Mouse (Mus musculus): ENCODE results near the gene Scamp2. TPM values are rescaled to one million over a fixed set of nuclear protein-coding genes. Genes with fewer than 3 reads are reported as not detected.
A peak's percentile ranks its signal among the peaks of the same experiment; 100 is the strongest.

Gene Scamp2
- polyA plus RNA-seq, 1 experiment from 2014 or later: 52.8 TPM

DNA sequence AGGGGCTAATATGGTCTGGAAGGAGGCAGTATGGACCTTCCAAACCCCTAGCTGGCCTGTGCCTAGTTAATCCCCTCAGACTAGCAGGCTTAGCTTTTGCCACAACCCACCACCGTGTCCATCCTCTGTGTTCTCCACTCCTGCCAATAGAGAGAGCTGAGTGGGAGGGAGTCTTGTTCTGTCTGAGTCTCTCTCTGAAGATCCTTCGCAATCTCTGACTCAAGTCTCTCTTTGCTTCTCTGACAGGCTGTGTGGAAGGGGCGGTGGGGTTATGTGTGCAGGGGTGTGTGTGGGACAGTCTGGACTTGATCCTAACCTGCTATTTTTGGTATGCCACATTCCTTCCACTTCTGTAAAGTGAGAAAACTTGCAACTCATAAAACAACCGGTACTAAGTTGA, 44.1 kb downstream of the Scamp2 start:
- no peaks in the 10 kb centered on the region for H3K9me3 ChIP-seq
- H3K36me3 ChIP-seq (replicated peaks): no peaks in the 10 kb centered on the region
- H3K4me1 ChIP-seq: peaks cover 42% of the 10 kb centered on the region
- no peak overlapping the region for H3K27ac ChIP-seq
- DNase-seq (ENCODE audit: extremely low spot score, low spot score): no peak
- peaks cover 42% of the 10 kb centered on the region for H3K27me3 ChIP-seq (ENCODE audit: poor library complexity, severe bottlenecking)
- H3K4me3 ChIP-seq: no peak overlapping the region
- WGBS: 75% methylated on average over 4 of the region's 4 CpGs

DNA sequence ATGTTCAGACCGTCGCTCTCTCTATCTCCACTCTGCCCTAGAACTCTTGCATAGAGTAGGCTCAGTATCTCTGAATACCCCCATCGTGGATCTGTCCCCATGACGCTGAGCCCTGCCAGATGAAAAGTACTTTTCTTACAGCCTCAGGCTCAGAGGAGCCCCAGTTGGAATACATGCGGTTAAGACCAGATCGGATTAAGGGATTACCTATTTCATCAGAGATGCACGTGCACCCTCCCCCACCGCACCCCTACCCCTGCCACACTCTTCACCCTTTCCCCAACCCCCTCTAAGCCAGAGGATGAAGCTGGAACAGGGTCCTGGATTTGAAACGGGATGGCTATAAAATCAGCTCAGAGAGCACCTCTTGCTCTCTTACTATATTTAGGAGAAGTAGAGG, 44.8 kb downstream of the Scamp2 start:
- 12% methylated on average over 9 of the region's 9 CpGs for WGBS
- H3K4me1 ChIP-seq: peaks cover 42% of the 10 kb centered on the region

DNA sequence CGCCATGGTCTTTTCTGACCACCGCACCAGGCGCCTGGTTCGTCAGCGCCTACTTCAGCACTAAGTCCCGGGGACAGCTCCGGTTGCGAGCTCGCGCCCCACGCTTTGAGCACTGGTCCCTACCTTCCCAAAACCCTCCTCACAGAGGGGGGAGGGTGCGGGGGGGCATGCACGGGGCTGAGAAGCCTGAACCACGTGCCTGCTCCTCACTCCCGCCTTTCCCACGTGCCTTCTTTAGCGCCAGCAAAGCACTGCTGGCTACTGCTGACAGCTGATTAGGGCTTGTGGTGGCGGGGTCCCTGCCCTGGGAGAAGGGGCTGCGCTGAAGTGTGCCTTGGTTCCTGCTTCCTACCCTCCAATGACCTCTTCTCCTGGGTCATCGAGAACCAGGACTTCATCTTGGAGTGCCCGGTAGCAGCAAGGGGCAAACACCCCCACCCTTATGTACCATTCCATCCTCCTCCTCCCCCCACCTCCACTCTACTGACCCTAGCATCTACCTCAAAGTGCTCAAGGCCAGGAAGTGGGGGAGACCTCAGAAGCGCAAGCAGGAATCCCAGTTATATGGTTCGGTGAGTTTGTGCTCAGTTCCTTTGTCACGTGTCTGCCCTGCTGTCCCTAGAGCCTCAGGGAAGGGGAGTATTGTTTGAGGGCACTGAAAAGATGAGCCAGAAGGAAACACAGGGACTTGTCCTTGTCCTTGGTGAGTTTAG, 45.6 kb downstream of the Scamp2 start, which contains the start of gene Cplx3:
TSS of gene Cplx3 (minus strand) at position 143 of the 713 bp plus-strand sequence.
- Histone ChIP-seq H3K9me3 (no peaks in the 10 kb centered on the region), H3K4me3 (peak within 1 kb of the TSS; percentile 26; the same call in 1 of the 2 replicates), H3K36me3 (replicated peaks) (no peaks in the 10 kb centered on the region), H3K4me1 (peaks cover 39% of the 10 kb centered on the region), H3K27ac (peak within 1 kb of the TSS; percentile 20; the same call in 1 of the 2 replicates), H3K27me3 (ENCODE audit: poor library complexity, severe bottlenecking) (peaks cover 42% of the 10 kb centered on the region)
- WGBS: 6% methylated on average over 24 of the region's 24 CpGs
- peak; percentile 72 for DNase-seq (ENCODE audit: extremely low spot score, low spot score)

More for the DNA sequence above, 44.8 kb downstream of the Scamp2 start:
- H3K9me3 ChIP-seq: no peaks in the 10 kb centered on the region
- H3K36me3 ChIP-seq (replicated peaks): no peaks in the 10 kb centered on the region
- H3K4me3 ChIP-seq: peak overlapping the region; percentile 26; the same call in 1 of the 2 replicates
- DNase-seq (ENCODE audit: extremely low spot score, low spot score): no peak
- no peak overlapping the region for H3K27ac ChIP-seq
- peaks cover 42% of the 10 kb centered on the region for H3K27me3 ChIP-seq (ENCODE audit: poor library complexity, severe bottlenecking)

DNA sequence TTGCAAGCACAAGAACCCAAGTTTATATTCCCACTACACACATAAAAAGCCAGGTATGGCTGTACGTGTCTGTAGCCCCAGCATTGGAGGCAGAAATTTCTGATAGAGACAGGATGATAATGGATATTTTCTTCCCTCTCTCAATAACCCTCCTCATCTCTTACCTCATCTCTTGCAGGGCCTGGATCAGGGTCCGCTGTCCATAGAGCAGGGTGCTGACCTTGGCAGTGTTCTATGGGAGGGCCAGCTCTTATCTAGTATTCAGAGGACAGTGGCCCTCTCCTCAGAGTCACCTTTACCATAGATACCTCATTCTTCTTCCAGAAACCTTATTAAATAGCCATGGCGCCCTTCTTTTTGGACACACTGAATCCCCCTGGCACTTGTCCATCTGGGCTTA, 49.1 kb downstream of the Scamp2 start:
- 71% methylated on average over 3 of the region's 3 CpGs for WGBS
- Histone ChIP-seq H3K27ac (no peak overlapping the region), H3K4me1 (peaks cover 29% of the 10 kb centered on the region), H3K9me3 (no peaks in the 10 kb centered on the region), H3K4me3 (no peak overlapping the region), H3K36me3 (replicated peaks) (no peaks in the 10 kb centered on the region), H3K27me3 (ENCODE audit: poor library complexity, severe bottlenecking) (peaks cover 30% of the 10 kb centered on the region)
- no peak for DNase-seq (ENCODE audit: extremely low spot score, low spot score)

DNA sequence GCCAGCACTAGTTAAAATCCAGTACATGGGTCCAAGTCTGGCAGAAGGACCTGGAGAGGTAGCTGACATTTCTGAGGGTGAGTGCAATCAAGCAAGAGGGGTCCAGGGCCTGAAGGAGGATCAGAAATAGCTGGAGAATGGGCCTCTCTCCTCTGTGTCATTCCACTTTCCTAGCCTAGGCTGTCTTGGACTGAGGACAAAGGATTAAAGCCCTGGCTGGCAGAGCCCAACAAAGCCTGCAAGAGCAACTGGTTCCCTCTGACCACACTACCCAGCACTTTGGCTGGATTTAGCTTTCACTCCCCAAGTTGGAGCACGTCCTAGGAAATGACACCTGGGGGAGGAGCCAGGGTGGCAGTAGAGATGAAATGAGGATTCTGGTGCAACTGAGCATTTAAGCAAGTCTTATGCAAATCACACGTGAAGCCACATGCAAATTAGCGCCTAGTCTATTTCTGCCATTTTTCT, 49.6 kb downstream of the Scamp2 start:
- Histone ChIP-seq H3K36me3 (replicated peaks) (no peaks in the 10 kb centered on the region), H3K27ac (no peak overlapping the region), H3K9me3 (no peaks in the 10 kb centered on the region), H3K4me1 (peaks cover 27% of the 10 kb centered on the region), H3K4me3 (no peak overlapping the region), H3K27me3 (ENCODE audit: poor library complexity, severe bottlenecking) (peaks cover 24% of the 10 kb centered on the region)
- 55% methylated on average over 3 of the region's 3 CpGs for WGBS
- no peak for DNase-seq (ENCODE audit: extremely low spot score, low spot score)

DNA sequence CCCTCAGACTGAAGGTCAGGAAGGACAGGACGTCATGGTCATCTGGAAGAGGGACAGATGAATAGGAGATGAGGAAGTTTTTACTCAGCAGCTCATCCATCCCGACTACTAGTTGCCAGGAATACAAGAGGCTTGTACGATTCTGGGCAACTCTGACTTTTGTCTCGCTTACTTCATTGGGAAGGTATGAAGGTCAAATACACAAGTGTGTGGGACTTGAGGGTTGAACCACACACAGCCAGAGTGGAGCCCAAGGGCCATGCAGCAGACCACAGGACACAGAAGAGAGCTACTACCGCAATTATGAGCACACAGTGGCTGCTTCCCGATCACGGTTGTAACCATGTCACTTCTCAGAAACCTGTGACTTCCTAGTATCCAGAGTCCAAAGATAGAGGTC, 51.8 kb downstream of the Scamp2 start:
- Histone ChIP-seq H3K4me1 (peaks cover 12% of the 10 kb centered on the region), H3K36me3 (replicated peaks) (no peaks in the 10 kb centered on the region), H3K27me3 (ENCODE audit: poor library complexity, severe bottlenecking) (peaks cover 6% of the 10 kb centered on the region; the same call in 1 of the 2 replicates), H3K27ac (no peak overlapping the region), H3K4me3 (no peak overlapping the region), H3K9me3 (no peaks in the 10 kb centered on the region)
- no peak for DNase-seq (ENCODE audit: extremely low spot score, low spot score)
- 90% methylated on average over 7 of the region's 7 CpGs for WGBS

DNA sequence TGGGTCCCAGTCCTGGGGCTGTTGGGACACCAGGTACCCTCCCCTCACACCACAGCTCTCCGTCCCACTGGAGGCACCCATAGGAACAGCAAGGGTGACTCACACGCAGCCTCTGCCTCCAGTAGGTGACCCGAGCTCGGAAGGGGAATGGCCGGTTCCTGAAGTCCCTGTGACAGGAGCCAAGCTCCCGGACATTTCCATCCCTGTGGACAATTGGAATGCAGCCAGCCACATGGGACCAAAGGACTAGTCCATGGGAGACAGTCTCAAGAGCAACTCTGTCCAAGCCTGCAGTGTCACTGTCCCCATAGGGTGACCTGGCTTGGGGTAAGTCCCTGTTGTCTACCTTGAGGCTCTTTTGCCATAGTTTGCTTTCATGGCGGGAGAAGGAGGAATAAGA, 53.2 kb downstream of the Scamp2 start:
- Histone ChIP-seq H3K9me3 (no peaks in the 10 kb centered on the region), H3K27me3 (ENCODE audit: poor library complexity, severe bottlenecking) (no peaks in the 10 kb centered on the region), H3K4me1 (peaks cover 12% of the 10 kb centered on the region), H3K4me3 (no peak overlapping the region), H3K27ac (no peak overlapping the region), H3K36me3 (replicated peaks) (no peaks in the 10 kb centered on the region)
- no peak for DNase-seq (ENCODE audit: extremely low spot score, low spot score)
- 86% methylated on average over 7 of the region's 7 CpGs for WGBS

DNA sequence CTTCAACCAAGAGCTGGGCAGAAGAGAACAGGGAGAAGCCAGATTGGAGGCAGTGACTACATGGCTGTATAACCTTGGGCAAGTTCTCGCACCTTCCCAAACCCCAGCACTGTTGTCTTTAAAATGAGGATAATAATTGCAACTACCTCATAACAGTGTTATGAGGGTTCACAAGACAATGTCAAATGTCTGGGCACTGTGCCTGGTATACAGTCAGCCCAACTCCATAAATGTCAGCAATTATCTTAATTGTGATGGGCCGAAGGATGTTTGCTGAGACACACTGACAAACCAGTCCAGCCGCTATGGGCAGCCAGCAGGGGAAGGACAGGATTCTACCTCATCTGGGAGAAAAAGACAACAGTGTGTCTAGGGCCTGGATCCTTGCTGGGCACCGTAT, 54.0 kb downstream of the Scamp2 start:
- Histone ChIP-seq H3K4me1 (peaks cover 12% of the 10 kb centered on the region), H3K27me3 (ENCODE audit: poor library complexity, severe bottlenecking) (no peaks in the 10 kb centered on the region), H3K36me3 (replicated peaks) (no peaks in the 10 kb centered on the region), H3K27ac (no peak overlapping the region), H3K4me3 (no peak overlapping the region), H3K9me3 (no peaks in the 10 kb centered on the region)
- WGBS: 88% methylated on average over 4 of the region's 4 CpGs
- DNase-seq (ENCODE audit: extremely low spot score, low spot score): no peak

DNA sequence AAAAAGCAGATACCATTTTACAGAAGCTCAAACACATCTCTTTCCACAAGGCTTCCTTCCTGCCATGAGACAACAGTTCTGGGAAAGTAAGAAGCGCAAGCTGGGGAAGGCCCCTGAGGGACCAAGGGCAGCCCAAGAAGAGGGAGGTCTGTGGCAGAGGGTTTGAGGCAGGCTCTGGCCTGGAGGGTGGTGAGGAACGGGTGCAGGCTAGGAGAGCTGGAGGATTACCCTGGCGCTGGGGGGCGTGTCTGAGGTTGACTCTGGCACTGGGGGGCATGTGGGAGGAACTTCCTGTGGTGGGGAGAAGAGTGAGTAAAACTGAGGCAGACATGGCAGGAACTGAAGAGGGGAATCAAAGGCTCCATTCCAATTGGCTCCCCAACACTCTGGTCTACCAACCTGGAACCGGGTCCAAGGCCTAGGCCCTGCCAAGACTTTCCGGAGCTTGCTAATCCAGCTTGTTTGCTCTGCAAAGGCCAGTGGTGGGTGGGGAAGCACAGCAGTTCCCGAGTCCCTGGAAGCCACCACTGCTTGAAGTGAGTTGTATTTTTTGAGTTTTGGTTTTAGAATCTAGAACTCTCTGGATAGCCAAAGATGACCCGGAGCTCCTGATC, 56.9 kb downstream of the Scamp2 start:
- no peak overlapping the region for H3K4me3 ChIP-seq
- no peaks in the 10 kb centered on the region for H3K4me1 ChIP-seq
- 79% methylated on average over 8 of the region's 8 CpGs for WGBS
- no peak overlapping the region for H3K27ac ChIP-seq
- no peaks in the 10 kb centered on the region for H3K27me3 ChIP-seq (ENCODE audit: poor library complexity, severe bottlenecking)
- H3K9me3 ChIP-seq: no peaks in the 10 kb centered on the region
- H3K36me3 ChIP-seq (replicated peaks): no peaks in the 10 kb centered on the region
- no peak for DNase-seq (ENCODE audit: extremely low spot score, low spot score)

DNA sequence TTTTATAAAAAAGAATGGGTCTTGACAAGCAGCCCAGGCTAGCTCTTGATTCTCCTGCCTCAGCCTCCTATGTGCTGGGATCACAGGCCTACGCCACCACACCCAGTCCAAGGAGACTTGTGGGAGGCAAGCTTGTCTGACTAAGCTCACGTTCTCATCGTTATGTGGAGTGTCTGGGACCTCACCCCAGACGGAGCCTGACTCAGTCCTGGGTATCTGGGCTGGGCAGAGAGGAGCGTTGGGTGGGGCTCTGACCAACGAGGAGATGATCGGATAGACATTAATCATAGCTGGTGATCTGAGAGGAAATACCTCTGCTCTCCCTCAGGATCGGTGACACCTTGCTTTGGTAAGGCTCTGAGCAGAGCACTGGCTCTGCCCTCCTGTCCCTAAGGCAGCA, 58.1 kb downstream of the Scamp2 start:
- no peak overlapping the region for H3K27ac ChIP-seq
- no peak overlapping the region for H3K4me3 ChIP-seq
- no peaks in the 10 kb centered on the region for H3K27me3 ChIP-seq (ENCODE audit: poor library complexity, severe bottlenecking)
- peaks cover 2% of the 10 kb centered on the region; the same call in 1 of the 2 replicates for H3K36me3 ChIP-seq (replicated peaks)
- peaks cover 3% of the 10 kb centered on the region; the same call in 1 of the 2 replicates for H3K4me1 ChIP-seq
- 86% methylated on average over 8 of the region's 8 CpGs for WGBS
- no peaks in the 10 kb centered on the region for H3K9me3 ChIP-seq
- no peak for DNase-seq (ENCODE audit: extremely low spot score, low spot score)

DNA sequence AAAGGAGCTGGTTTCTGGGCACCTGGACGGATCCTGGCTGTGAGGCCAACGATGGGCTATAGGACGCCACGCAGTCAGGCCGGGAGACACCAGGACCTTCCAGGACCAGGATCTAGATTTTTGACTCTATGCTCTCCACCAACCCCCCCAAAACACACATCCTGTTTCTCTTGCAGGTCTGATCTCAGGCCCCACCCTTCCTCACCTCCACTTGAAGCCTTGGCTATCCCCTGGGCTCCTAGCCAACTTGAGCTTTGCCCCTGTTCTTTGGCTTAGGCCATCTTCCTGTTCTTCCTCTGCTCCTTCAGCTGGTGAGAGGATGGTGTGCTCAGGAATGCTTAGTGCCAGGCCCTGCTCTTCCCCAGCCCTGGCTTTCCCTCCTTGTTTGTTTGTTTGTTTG, 59.9 kb downstream of the Scamp2 start, which contains the start of gene Lman1l:
TSS of gene Lman1l (minus strand) at position 101 of the 400 bp plus-strand sequence.
- Histone ChIP-seq H3K27me3 (ENCODE audit: poor library complexity, severe bottlenecking) (no peaks in the 10 kb centered on the region), H3K4me3 (no peak within 1 kb of the TSS), H3K36me3 (replicated peaks) (peaks cover 20% of the 10 kb centered on the region), H3K9me3 (no peaks in the 10 kb centered on the region), H3K27ac (no peak within 1 kb of the TSS), H3K4me1 (peaks cover 11% of the 10 kb centered on the region)
- DNase-seq (ENCODE audit: extremely low spot score, low spot score): no peak
- 88% methylated on average over 5 of the region's 5 CpGs for WGBS

DNA sequence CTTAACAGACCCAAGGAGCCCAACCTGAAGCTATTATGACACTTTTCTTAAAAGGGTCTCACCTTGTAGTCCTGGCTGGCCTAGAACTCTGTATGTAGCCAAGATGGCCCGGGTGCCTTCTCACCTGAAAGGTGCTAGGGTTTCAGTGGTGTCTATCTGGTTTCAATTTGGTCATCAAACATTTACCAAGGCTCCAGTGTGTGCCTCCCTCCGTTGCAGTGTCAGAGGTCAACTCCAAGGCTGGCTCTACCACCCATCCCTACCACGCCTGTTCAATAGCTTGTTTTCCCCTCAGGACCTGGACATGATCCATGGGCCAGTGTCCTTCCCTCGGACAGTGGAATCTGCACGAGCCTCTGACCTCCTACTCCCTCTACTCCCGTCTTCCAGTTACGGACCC, 63.6 kb downstream of the Scamp2 start:
- 84% methylated on average over 7 of the region's 7 CpGs for WGBS
- H3K36me3 ChIP-seq (replicated peaks): peaks cover 56% of the 10 kb centered on the region
- H3K27ac ChIP-seq: no peak overlapping the region
- no peaks in the 10 kb centered on the region for H3K9me3 ChIP-seq
- no peaks in the 10 kb centered on the region for H3K27me3 ChIP-seq (ENCODE audit: poor library complexity, severe bottlenecking)
- H3K4me3 ChIP-seq: no peak overlapping the region
- H3K4me1 ChIP-seq: peaks cover 20% of the 10 kb centered on the region
- no peak for DNase-seq (ENCODE audit: extremely low spot score, low spot score)
